Mouse (Mus musculus): ENCODE results near the gene Bad. TPM values are rescaled to one million over a fixed set of nuclear protein-coding genes. Genes with fewer than 3 reads are reported as not detected.

The Bad gene
- polyA plus RNA-seq, 1 experiment from 2014 or later, result 58.1 TPM

DNA sequence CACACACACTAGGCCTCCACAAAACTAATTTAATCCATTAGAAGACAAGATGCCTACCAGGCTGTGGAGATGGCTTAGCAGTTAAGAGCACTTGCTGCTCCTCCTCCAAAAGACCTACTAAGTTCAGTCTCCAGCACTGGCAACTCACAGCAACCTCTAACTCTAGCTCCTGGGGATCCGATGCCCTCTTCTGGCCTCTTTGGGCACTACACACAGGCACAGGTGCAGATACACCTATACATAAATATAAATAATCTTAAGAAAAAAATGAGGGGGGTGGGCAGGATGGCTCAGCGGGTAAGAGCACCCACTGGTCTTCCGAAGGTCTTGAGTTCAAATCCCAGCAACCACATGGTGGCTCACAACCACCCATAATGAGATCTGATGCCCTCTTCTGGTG lies 5.4 kb upstream of the Bad start:
- H3K9me3 ChIP-seq (ENCODE audit: control insufficient read depth, low read length), result no peaks in the 10 kb centered on the region
- H3K27ac ChIP-seq (ENCODE audit: low read depth), result no peak overlapping the region
- peaks cover 12% of the 10 kb centered on the region for H3K4me1 ChIP-seq (replicated peaks; ENCODE audit: control insufficient read depth, insufficient read depth, low read length)
- no peaks in the 10 kb centered on the region for H3K36me3 ChIP-seq (ENCODE audit: control insufficient read depth, insufficient read depth, low read length)
- ATAC-seq (replicated peaks; ENCODE audit: low FRiP score, low TSS enrichment, low read depth) (no peak), DNase-seq (ENCODE audit: low spot score) (no peak)
- H3K4me2 ChIP-seq (ENCODE audit: low read length), result no peak overlapping the region
- H3K9ac ChIP-seq (ENCODE audit: low read length), result no peak overlapping the region
- H3K27me3 ChIP-seq (replicated peaks; ENCODE audit: control insufficient read depth, insufficient read depth, low read length), result peaks cover 50% of the 10 kb centered on the region
- 23% methylated on average over 3 of the region's 3 CpGs for WGBS
- H3K4me3 ChIP-seq (ENCODE audit: low read depth, low read length), result no peak overlapping the region

DNA sequence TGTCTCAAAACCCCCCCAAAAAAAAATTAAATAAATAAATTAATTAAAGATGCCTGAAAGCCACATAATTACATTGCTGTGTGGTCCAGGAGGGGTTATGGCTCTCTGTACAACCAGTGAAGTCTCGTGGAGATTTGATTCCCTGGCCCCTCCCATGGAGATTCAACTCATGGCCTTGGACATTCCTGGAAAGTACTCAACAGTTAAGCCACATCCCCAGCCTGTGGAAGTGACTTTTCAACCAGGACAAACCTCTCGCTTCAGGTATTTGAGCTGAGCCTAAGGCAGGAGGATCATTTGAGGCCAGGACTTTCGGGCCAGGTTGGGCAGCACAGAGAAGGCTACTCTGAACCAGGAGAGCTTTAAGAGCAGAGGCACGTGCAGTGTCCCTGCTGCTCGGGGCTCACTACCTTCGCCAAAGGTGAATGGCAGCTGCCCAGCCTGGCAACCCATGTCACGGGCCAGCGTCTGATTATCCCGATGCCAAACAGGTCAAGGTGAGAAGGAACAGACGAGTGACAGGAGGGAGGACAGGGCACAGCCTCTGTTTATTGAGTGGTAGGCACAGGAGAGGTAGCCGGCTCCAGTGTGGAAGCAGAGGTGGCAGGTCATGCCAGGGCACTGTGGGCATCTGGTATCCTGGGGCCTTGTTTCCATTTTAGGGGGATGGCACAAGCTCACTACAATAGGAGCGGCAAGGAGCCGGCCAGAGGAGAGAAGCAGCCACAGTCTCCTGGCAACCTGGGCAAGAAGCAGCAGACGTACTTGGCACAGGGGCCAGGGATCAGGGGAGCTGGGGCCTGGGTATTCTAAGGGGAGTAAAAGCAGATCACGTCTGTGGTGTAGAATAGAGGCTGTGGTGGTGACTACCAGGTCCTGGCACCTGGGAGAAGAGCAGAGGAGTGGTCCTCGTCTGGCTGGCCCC lies 3.9 kb upstream of the Bad start:
- Histone ChIP-seq H3K9me3 (ENCODE audit: control insufficient read depth, low read length) (no peaks in the 10 kb centered on the region), H3K4me3 (ENCODE audit: low read depth, low read length) (no peak overlapping the region), H3K27ac (ENCODE audit: low read depth) (no peak overlapping the region), H3K4me1 (replicated peaks; ENCODE audit: control insufficient read depth, insufficient read depth, low read length) (peaks cover 15% of the 10 kb centered on the region), H3K4me2 (ENCODE audit: low read length) (no peak overlapping the region), H3K27me3 (replicated peaks; ENCODE audit: control insufficient read depth, insufficient read depth, low read length) (peaks cover 35% of the 10 kb centered on the region), H3K9ac (ENCODE audit: low read length) (no peak overlapping the region), H3K36me3 (ENCODE audit: control insufficient read depth, insufficient read depth, low read length) (no peaks in the 10 kb centered on the region)
- WGBS, result 75% methylated on average over 16 of the region's 16 CpGs
- ATAC-seq (replicated peaks; ENCODE audit: low FRiP score, low TSS enrichment, low read depth) (no peak), DNase-seq (ENCODE audit: low spot score) (no peak)

DNA sequence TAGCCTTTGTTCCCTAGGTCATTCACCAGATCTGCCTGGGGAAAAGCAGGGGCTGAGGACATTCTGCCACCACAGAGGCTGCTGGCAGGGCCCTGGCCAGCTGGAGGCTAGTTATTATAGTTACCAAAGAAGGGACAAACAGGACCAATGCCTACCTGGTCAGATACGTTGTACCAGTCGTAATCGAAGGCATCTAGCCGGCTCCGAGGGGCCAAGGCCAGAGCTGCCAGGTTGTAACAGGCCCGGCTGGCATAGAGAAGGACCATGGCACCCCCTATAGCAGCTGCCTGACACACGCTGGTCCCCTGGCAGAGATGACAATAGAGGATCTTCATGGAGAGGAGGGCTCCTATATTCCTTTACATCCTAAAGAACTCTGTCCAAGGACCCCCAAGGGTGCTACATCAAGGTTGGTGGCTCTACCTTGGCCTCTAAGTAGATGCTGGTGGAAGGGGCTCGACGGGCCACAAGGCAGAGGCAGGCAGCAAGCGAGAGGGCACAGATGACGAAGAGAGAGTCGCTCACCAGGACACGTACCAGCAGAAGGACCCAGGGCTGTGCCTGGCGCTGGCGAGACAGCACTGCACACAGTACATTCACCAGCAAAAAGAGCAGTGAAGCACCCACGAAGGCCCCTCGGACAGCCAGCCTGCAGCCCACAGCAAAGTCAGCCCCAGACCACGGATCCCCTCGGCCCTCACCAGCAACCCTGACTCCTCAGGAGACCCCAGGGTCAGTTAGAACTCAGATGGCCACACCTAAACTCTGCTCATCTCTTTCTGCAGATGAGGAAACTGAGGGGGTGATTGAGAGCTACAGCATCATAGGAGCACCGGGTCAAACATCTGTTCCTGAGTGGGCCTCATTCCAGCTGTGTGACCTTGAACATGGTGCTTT lies 2.3 kb upstream of the Bad start:
- no peaks in the 10 kb centered on the region for H3K9me3 ChIP-seq (ENCODE audit: control insufficient read depth, low read length)
- 89% methylated on average over 20 of the region's 20 CpGs for WGBS
- no peak overlapping the region for H3K9ac ChIP-seq (ENCODE audit: low read length)
- H3K36me3 ChIP-seq (ENCODE audit: control insufficient read depth, insufficient read depth, low read length), result peaks cover 3% of the 10 kb centered on the region; the same call in 1 of the 2 replicates
- no peak overlapping the region for H3K27ac ChIP-seq (ENCODE audit: low read depth)
- H3K27me3 ChIP-seq (replicated peaks; ENCODE audit: control insufficient read depth, insufficient read depth, low read length), result peaks cover 19% of the 10 kb centered on the region
- ATAC-seq (replicated peaks; ENCODE audit: low FRiP score, low TSS enrichment, low read depth) (no peak), DNase-seq (ENCODE audit: low spot score) (no peak)
- H3K4me3 ChIP-seq (ENCODE audit: low read depth, low read length), result no peak overlapping the region
- no peak overlapping the region for H3K4me2 ChIP-seq (ENCODE audit: low read length)
- peaks cover 12% of the 10 kb centered on the region for H3K4me1 ChIP-seq (replicated peaks; ENCODE audit: control insufficient read depth, insufficient read depth, low read length)

DNA sequence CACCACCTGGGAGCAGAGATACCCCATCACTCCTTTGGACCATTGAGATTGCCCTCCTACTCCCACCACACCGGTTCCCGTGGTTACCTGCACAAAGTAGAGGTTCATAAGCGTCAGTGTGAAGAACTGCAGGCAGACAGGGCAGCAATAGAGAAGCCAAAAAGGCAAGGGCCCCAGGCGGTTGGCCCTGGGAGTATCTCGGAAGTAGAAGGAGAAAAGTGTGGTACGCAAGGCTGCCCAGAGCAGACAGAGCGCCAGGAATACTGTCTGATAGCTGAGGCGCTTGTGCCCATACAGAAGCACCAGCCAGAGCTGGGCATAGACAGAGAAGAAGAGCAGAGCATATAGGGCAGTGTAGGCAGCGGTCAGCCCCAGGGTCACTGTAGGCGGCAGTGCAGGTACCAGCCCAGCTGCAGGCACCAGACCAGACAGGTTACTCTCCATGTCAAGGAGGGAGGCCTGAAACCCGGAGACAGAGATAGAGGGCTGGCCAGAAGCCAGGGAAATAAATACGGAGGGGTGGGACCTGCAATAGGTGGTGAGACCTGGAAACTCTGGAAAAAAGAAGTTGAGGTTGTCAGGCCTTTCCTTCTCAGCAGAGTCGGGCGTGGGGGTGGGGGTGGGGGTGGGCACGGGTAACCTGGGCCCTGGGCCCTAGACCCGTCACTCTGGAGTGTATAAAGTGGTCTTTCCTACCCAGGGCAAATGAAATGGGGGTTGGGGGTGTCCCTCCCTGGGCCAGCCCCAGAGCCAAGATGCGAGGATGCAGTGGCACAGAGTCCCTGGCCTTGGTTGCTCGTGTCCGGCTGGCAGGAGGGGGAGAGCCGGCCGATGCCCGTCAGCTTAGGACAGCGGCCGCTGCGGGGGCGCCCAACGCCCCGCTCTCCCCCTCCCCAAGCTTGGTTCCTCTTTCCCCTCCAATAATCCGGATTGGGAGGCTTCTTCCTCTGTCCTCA lies 987 bp upstream of the Bad start:
- peaks cover 7% of the 10 kb centered on the region for H3K27me3 ChIP-seq (replicated peaks; ENCODE audit: control insufficient read depth, insufficient read depth, low read length)
- H3K4me3 ChIP-seq (ENCODE audit: low read depth, low read length), result peak overlapping the region; percentile 77
- ATAC-seq (replicated peaks; ENCODE audit: low FRiP score, low TSS enrichment, low read depth) (no peak), DNase-seq (ENCODE audit: low spot score) (no peak)
- peaks cover 3% of the 10 kb centered on the region; the same call in 1 of the 2 replicates for H3K36me3 ChIP-seq (ENCODE audit: control insufficient read depth, insufficient read depth, low read length)
- H3K9me3 ChIP-seq (ENCODE audit: control insufficient read depth, low read length), result no peaks in the 10 kb centered on the region
- H3K27ac ChIP-seq (ENCODE audit: low read depth), result no peak overlapping the region
- H3K4me2 ChIP-seq (ENCODE audit: low read length), result peak overlapping the region; percentile 99
- 22% methylated on average over 26 of the region's 29 CpGs for WGBS
- H3K4me1 ChIP-seq (replicated peaks; ENCODE audit: control insufficient read depth, insufficient read depth, low read length), result peaks cover 12% of the 10 kb centered on the region
- peak overlapping the region; percentile 71 for H3K9ac ChIP-seq (ENCODE audit: low read length)

DNA sequence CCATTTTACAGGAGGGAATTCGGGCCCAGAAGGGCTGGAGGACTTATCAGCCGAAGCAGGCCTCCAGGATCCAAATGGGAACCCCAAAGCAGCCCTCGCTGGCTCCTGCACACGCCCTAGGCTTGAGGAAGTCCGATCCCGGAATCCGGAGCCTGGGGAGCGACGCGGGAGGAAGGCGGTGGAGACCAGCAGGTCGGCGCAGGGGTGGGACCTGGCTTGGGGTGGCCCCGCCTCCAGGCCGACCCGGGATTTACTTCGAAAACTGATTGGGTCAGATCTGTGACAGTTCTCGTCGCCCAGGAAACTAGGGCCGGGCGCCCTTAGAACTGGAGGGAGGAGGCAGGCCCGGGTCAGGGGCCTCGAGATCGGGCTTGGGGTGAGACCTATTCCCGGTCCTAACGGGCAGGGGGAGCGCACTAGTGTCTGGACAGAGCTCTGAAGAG lies 609 bp downstream of the Bad start, which contains the start of gene Gpr137:
Gene Gpr137 (minus strand): TSS at position 232 of the 443 bp plus-strand sequence.
- Histone ChIP-seq H3K9ac (ENCODE audit: low read length) (peak within 1 kb of the TSS; percentile 71), H3K27me3 (replicated peaks; ENCODE audit: control insufficient read depth, insufficient read depth, low read length) (no peaks in the 10 kb centered on the region), H3K4me3 (ENCODE audit: low read depth, low read length) (peak within 1 kb of the TSS; percentile 77), H3K4me1 (replicated peaks; ENCODE audit: control insufficient read depth, insufficient read depth, low read length) (peaks cover 12% of the 10 kb centered on the region), H3K9me3 (ENCODE audit: control insufficient read depth, low read length) (no peaks in the 10 kb centered on the region), H3K27ac (ENCODE audit: low read depth) (peak within 1 kb of the TSS; percentile 96), H3K36me3 (ENCODE audit: control insufficient read depth, insufficient read depth, low read length) (peaks cover 3% of the 10 kb centered on the region; the same call in 1 of the 2 replicates), H3K4me2 (ENCODE audit: low read length) (peak within 1 kb of the TSS; percentile 99)
- 0% methylated on average over 27 of the region's 27 CpGs for WGBS
- DNase-seq (ENCODE audit: low spot score), result peak; percentile 92
- peak; percentile 86 for ATAC-seq (replicated peaks; ENCODE audit: low FRiP score, low TSS enrichment, low read depth)

DNA sequence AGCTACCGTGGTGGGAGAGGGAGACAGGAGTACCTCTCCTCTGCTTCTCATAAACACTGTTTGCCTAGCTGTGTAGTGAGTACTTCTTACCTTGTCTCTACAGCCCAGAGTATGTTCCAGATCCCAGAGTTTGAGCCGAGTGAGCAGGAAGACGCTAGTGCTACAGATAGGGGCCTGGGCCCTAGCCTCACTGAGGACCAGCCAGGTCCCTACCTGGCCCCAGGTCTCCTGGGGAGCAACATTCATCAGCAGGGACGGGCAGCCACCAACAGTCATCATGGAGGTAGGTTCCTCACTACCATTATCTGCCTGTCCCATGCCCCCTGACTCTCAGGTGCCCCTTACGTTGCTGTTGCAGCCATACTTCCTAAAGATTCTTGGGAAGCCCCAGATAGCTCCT lies 1.1 kb downstream of the Bad start:
- Histone ChIP-seq H3K27ac (ENCODE audit: low read depth) (peak overlapping the region; percentile 96), H3K4me3 (ENCODE audit: low read depth, low read length) (peak overlapping the region; percentile 77), H3K4me1 (replicated peaks; ENCODE audit: control insufficient read depth, insufficient read depth, low read length) (peaks cover 12% of the 10 kb centered on the region), H3K9ac (ENCODE audit: low read length) (peak overlapping the region; percentile 71), H3K4me2 (ENCODE audit: low read length) (peak overlapping the region; percentile 99), H3K36me3 (ENCODE audit: control insufficient read depth, insufficient read depth, low read length) (peaks cover 3% of the 10 kb centered on the region; the same call in 1 of the 2 replicates), H3K9me3 (ENCODE audit: control insufficient read depth, low read length) (no peaks in the 10 kb centered on the region), H3K27me3 (replicated peaks; ENCODE audit: control insufficient read depth, insufficient read depth, low read length) (no peaks in the 10 kb centered on the region)
- ATAC-seq (replicated peaks; ENCODE audit: low FRiP score, low TSS enrichment, low read depth), result no peak
- 30% methylated on average over 5 of the region's 5 CpGs for WGBS
- no peak for DNase-seq (ENCODE audit: low spot score)

DNA sequence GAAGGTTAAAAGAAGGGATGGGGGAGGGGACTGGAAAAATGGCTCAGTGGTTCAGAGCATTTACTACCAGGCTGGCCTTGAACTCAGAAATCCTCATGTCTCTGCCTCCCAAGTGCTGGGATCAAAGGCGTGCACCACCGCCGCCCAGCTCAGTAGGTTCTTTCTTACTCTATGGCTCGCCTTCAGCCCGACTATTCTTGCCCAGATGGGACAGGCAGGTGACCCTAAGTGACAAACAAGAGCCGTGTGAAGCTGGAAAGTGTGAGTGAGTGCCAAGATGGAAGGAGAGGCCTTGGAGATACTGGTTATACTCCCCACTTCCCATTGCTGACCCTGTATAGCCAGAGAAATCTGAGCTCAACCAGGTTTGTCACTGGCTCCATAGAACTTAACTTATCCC lies 2.0 kb downstream of the Bad start:
- 89% methylated on average over 6 of the region's 6 CpGs for WGBS
- no peak overlapping the region for H3K9ac ChIP-seq (ENCODE audit: low read length)
- H3K9me3 ChIP-seq (ENCODE audit: control insufficient read depth, low read length), result no peaks in the 10 kb centered on the region
- peaks cover 12% of the 10 kb centered on the region for H3K4me1 ChIP-seq (replicated peaks; ENCODE audit: control insufficient read depth, insufficient read depth, low read length)
- no peak overlapping the region for H3K4me3 ChIP-seq (ENCODE audit: low read depth, low read length)
- no peak overlapping the region for H3K27ac ChIP-seq (ENCODE audit: low read depth)
- ATAC-seq (replicated peaks; ENCODE audit: low FRiP score, low TSS enrichment, low read depth) (no peak), DNase-seq (ENCODE audit: low spot score) (no peak)
- H3K27me3 ChIP-seq (replicated peaks; ENCODE audit: control insufficient read depth, insufficient read depth, low read length), result no peaks in the 10 kb centered on the region
- H3K36me3 ChIP-seq (ENCODE audit: control insufficient read depth, insufficient read depth, low read length), result peaks cover 3% of the 10 kb centered on the region; the same call in 1 of the 2 replicates
- no peak overlapping the region for H3K4me2 ChIP-seq (ENCODE audit: low read length)
